In genomic region chr6:5297321-5298091, GRCm38 (mm10) we compare ENCODE assay signal across 7 mouse cellular contexts. TPM values are rescaled to one million over a fixed set of nuclear protein-coding genes. Genes with fewer than 3 reads are reported as not detected.
DNase-seq lines count a peak whose midpoint lies in the region; ATAC-seq and TF ChIP-seq lines count a peak whose summit lies in the region.

No protein-coding gene starts in this region.

- DNase-seq in adrenal gland, adult 2 months: peak; percentile 76
- DNase-seq in fibroblast of lung, adult 2 months (ENCODE audit: low read depth): peak; percentile 60
- peak; percentile 29 for DNase-seq in heart, postnatal 25 days (ENCODE audit: low spot score)
- DNase-seq in layer of hippocampus, postnatal 10 days (ENCODE audit: low spot score in 2 of 2): peak; percentile 12 to 32

- peak; percentile 82 for ATAC-seq in megakaryocyte-erythroid progenitor cell, adult 5-6 weeks (replicated peaks; ENCODE audit: low FRiP score, low TSS enrichment, poor library complexity, severe bottlenecking)

- no peak for TF ChIP-seq CTCF in E14TG2a.4 (conservative IDR thresholded peaks at IDR 0.05; ENCODE audit: low read length)
- TF ChIP-seq CTCF in small intestine, adult 2 months (IDR thresholded peaks at IDR 0.05; ENCODE audit: extremely low read depth, insufficient read length, insufficient replicate concordance, low read depth, low read length): no peak

- no peak; the same call in 1 of the 2 replicates for TF ChIP-seq POLR2A in small intestine, adult 2 months (IDR thresholded peaks at IDR 0.05; ENCODE audit: low read depth, low read length)

- H3K36me3 ChIP-seq in E14TG2a.4 (ENCODE audit: insufficient read depth, low read length): no peaks in the 10 kb centered on the region
- H3K36me3 ChIP-seq in small intestine, adult 2 months (ENCODE audit: control insufficient read depth, insufficient read depth, low read length): peaks cover 2% of the 10 kb centered on the region; the same call in 1 of the 2 replicates

- WGBS in small intestine, adult 2 months: under 1% methylated on average over 25 of the region's 25 CpGs

- peak overlapping the region; percentile 94 for H3K27ac ChIP-seq in small intestine, adult 2 months (ENCODE audit: insufficient read depth, low read depth, low read length)

- intact Hi-C loops in heart, postnatal 25 days (cut with DNase I): loop anchor here (5.0 kb wide), 3 partner anchors 40 to 215 kb away; partner anchors contain the start of genes Asb4 and Pon3

- peaks cover 46% of the 10 kb centered on the region for H3K27me3 ChIP-seq in E14TG2a.4 (ENCODE audit: insufficient read depth, low read length)
- H3K27me3 ChIP-seq in small intestine, adult 2 months (ENCODE audit: control insufficient read depth, insufficient read depth, low read length): no peaks in the 10 kb centered on the region

- H3K9me3 ChIP-seq in E14TG2a.4 (ENCODE audit: low read length): no peaks in the 10 kb centered on the region

- peak overlapping the region; percentile 77 for H3K4me3 ChIP-seq in E14TG2a.4 (replicated peaks; ENCODE audit: low read length)
- H3K4me3 ChIP-seq in small intestine, adult 2 months (ENCODE audit: low read depth, low read length): peak overlapping the region; percentile 97

- 0 out of 2 replicates have a peak, but pooled peaks cover 11% of the 10 kb centered on the region for H3K4me1 ChIP-seq in E14TG2a.4 (replicated peaks; ENCODE audit: low read depth, low read length)
- peaks cover 9% of the 10 kb centered on the region; the same call in 1 of the 2 replicates for H3K4me1 ChIP-seq in small intestine, adult 2 months (ENCODE audit: control insufficient read depth, insufficient read depth, insufficient read length, low read length)

RNA-seq across cellular contexts. Expression of gene Pon2, which starts 0.7 kb away (rescaled TPM):
- 10 to 100 TPM; 32.4 to 43.7 TPM for total RNA-seq in adrenal gland, adult 2 months (2021)
- 15.4 and 25.4 TPM in 2 replicates for polyA plus RNA-seq in adrenal gland, adult 2 months (2012; rRNA removed)
- 10 to 100 TPM; 15.6 to 18.3 TPM for total RNA-seq in heart, postnatal 25 days (2021)
- total RNA-seq in layer of hippocampus, postnatal 10 days (2021): 10 to 100 TPM; 19.3 to 20.5 TPM
- 72.9 and 111 TPM in 2 replicates for total RNA-seq in megakaryocyte-erythroid progenitor cell, adult 5-6 weeks (2014; fragmentation: Nextera tagmentation)
- total RNA-seq in megakaryocyte-erythroid progenitor cell, adult 5-6 weeks (2017): 38.7 and 44.5 TPM in 2 replicates
- polyA plus RNA-seq in small intestine, adult 2 months (2012; rRNA removed): 12.0 and 16.8 TPM in 2 replicates

RNA-seq across cellular contexts. Expression of gene Pon3, which starts 41.4 kb away (rescaled TPM):
- 100 to 1,000 TPM in 1 of 2 experiments, 10 to 100 TPM in 1; 79.0 to 204 TPM for total RNA-seq in adrenal gland, adult 2 months (2021)
- polyA plus RNA-seq in adrenal gland, adult 2 months (2012; rRNA removed): 18.1 and 26.5 TPM in 2 replicates
- 10 to 100 TPM; 19.4 to 20.0 TPM for total RNA-seq in heart, postnatal 25 days (2021)
- total RNA-seq in layer of hippocampus, postnatal 10 days (2021): 1 to 10 TPM; 1.8 to 3.9 TPM
- total RNA-seq in megakaryocyte-erythroid progenitor cell, adult 5-6 weeks (2014; fragmentation: Nextera tagmentation): 8.6 and 12.8 TPM in 2 replicates
- total RNA-seq in megakaryocyte-erythroid progenitor cell, adult 5-6 weeks (2017): 15.5 and 21.1 TPM in 2 replicates
- 3.8 and 7.1 TPM in 2 replicates for polyA plus RNA-seq in small intestine, adult 2 months (2012; rRNA removed)

Comparison
In these comparisons a context has a peak if more than half of its experiments do, and no peak if none do; other contexts are left out.
1. Peak in every context shown above with its lines: DNase-seq, ATAC-seq, H3K4me3 ChIP-seq and H3K27ac ChIP-seq.
2. DNase-seq: peak in every context shown above with its lines; median percentile 76 in adrenal gland, adult 2 months; 60 in fibroblast of lung, adult 2 months; 29 in heart, postnatal 25 days; 22 in layer of hippocampus, postnatal 10 days.